Mouse (Mus musculus): ENCODE data around the gene Tdp2. TPM values are rescaled to one million over a fixed set of nuclear protein-coding genes. Genes with fewer than 3 reads are reported as not detected.

Gene Tdp2
- polyA plus RNA-seq (2015; fragmentation: Nextera tagmentation; extraction: Ambion mirVana) = 48.0 and 49.4 TPM in 2 replicates

GRCm38 (mm10) chr13:24831353-24832130 is at the start of gene Tdp2, which contains the start of gene Acot13:
Tdp2 (plus strand) TSS chr13:24831679.
Acot13 (minus strand) TSS chr13:24831540.
- H3K9me3 ChIP-seq (replicated peaks) = no peaks in the 10 kb centered on the region
- under 1% methylated on average over 90 of the region's 90 CpGs for WGBS
- ATAC-seq (ENCODE audit: insufficient number of reproducible peaks, low FRiP score, low TSS enrichment, low read depth) = peak; percentile 96

GRCm38 (mm10) chr13:24781916-24782315 is 49.6 kb upstream of the Tdp2 start:
- no peak for ATAC-seq (ENCODE audit: insufficient number of reproducible peaks, low FRiP score, low TSS enrichment, low read depth)
- no peaks in the 10 kb centered on the region for H3K4me1 ChIP-seq

More at GRCm38 (mm10) chr13:24831353-24832130, at the start of gene Tdp2, which contains the start of gene Acot13:
- peak within 1 kb of the TSS; percentile 69 for H3K4me2 ChIP-seq (replicated peaks)
- peaks cover 22% of the 10 kb centered on the region for H3K4me1 ChIP-seq
- no peaks in the 10 kb centered on the region for H3K27me3 ChIP-seq
- peak within 1 kb of the TSS; percentile 92 for H3K4me3 ChIP-seq (replicated peaks)
- H3K27ac ChIP-seq (replicated peaks) = peak within 1 kb of the TSS; percentile 92
- peak within 1 kb of the TSS; percentile 85 for H3K9ac ChIP-seq
- H3K36me3 ChIP-seq = 0 out of 2 replicates have a peak, but pooled peaks cover 5% of the 10 kb centered on the region

GRCm38 (mm10) chr13:24786014-24786490 is 45.4 kb upstream of the Tdp2 start:
- H3K4me3 ChIP-seq (replicated peaks) = no peak overlapping the region
- no peak overlapping the region for H3K9ac ChIP-seq
- no peaks in the 10 kb centered on the region for H3K9me3 ChIP-seq (replicated peaks)
- H3K36me3 ChIP-seq = no peaks in the 10 kb centered on the region
- H3K4me1 ChIP-seq = no peaks in the 10 kb centered on the region
- ATAC-seq (ENCODE audit: insufficient number of reproducible peaks, low FRiP score, low TSS enrichment, low read depth) = no peak
- H3K27me3 ChIP-seq = no peaks in the 10 kb centered on the region
- WGBS = 54% methylated on average over 11 of the region's 11 CpGs
- H3K4me2 ChIP-seq (replicated peaks) = no peak overlapping the region
- H3K27ac ChIP-seq (replicated peaks) = no peak overlapping the region

More at GRCm38 (mm10) chr13:24781916-24782315, 49.6 kb upstream of the Tdp2 start:
- Histone ChIP-seq H3K36me3 (no peaks in the 10 kb centered on the region), H3K4me3 (replicated peaks) (no peak overlapping the region), H3K9ac (no peak overlapping the region), H3K4me2 (replicated peaks) (no peak overlapping the region), H3K27ac (replicated peaks) (no peak overlapping the region), H3K9me3 (replicated peaks) (no peaks in the 10 kb centered on the region), H3K27me3 (no peaks in the 10 kb centered on the region)
- whole genome bisulfite sequencing = 61% methylated on average over 5 of the region's 5 CpGs

GRCm38 (mm10) chr13:24787477-24787876 is 44.0 kb upstream of the Tdp2 start:
- Histone ChIP-seq H3K4me3 (replicated peaks) (no peak overlapping the region), H3K4me2 (replicated peaks) (no peak overlapping the region), H3K9me3 (replicated peaks) (no peaks in the 10 kb centered on the region), H3K36me3 (no peaks in the 10 kb centered on the region), H3K4me1 (no peaks in the 10 kb centered on the region), H3K27me3 (no peaks in the 10 kb centered on the region), H3K9ac (no peak overlapping the region), H3K27ac (replicated peaks) (no peak overlapping the region)
- 82% methylated on average over 5 of the region's 5 CpGs for WGBS
- ATAC-seq (ENCODE audit: insufficient number of reproducible peaks, low FRiP score, low TSS enrichment, low read depth) = no peak

- H3K27me3 ChIP-seq = no peaks in the 10 kb centered on the region
- H3K4me1 ChIP-seq = no peaks in the 10 kb centered on the region
- H3K4me2 ChIP-seq (replicated peaks) = no peak overlapping the region
- H3K36me3 ChIP-seq = no peaks in the 10 kb centered on the region
- no peak overlapping the region for H3K9ac ChIP-seq
- no peak overlapping the region for H3K4me3 ChIP-seq (replicated peaks)
- H3K9me3 ChIP-seq (replicated peaks) = no peaks in the 10 kb centered on the region
- no peak for ATAC-seq (ENCODE audit: insufficient number of reproducible peaks, low FRiP score, low TSS enrichment, low read depth)
- 59% methylated on average over 2 of the region's 2 CpGs for WGBS
- no peak overlapping the region for H3K27ac ChIP-seq (replicated peaks)
Observed at GRCm38 (mm10) chr13:24791349-24791748, 40.1 kb upstream of the Tdp2 start.

- no peak overlapping the region for H3K4me3 ChIP-seq (replicated peaks)
- H3K36me3 ChIP-seq = no peaks in the 10 kb centered on the region
- H3K9me3 ChIP-seq (replicated peaks) = no peaks in the 10 kb centered on the region
- H3K27ac ChIP-seq (replicated peaks) = no peak overlapping the region
- no peak overlapping the region for H3K4me2 ChIP-seq (replicated peaks)
- no peaks in the 10 kb centered on the region for H3K27me3 ChIP-seq
- no peak overlapping the region for H3K9ac ChIP-seq
- 86% methylated on average over 9 of the region's 9 CpGs for WGBS
- no peak for ATAC-seq (ENCODE audit: insufficient number of reproducible peaks, low FRiP score, low TSS enrichment, low read depth)
- H3K4me1 ChIP-seq = no peaks in the 10 kb centered on the region
Observed at GRCm38 (mm10) chr13:24792411-24793045, 39.0 kb upstream of the Tdp2 start.

- Histone ChIP-seq H3K27ac (replicated peaks) (no peak overlapping the region), H3K4me1 (peaks cover 15% of the 10 kb centered on the region; the same call in 1 of the 2 replicates), H3K36me3 (no peaks in the 10 kb centered on the region), H3K27me3 (no peaks in the 10 kb centered on the region), H3K4me3 (replicated peaks) (no peak overlapping the region), H3K9ac (no peak overlapping the region), H3K9me3 (replicated peaks) (no peaks in the 10 kb centered on the region), H3K4me2 (replicated peaks) (no peak overlapping the region)
- 95% methylated on average over 4 of the region's 4 CpGs for WGBS
- no peak for ATAC-seq (ENCODE audit: insufficient number of reproducible peaks, low FRiP score, low TSS enrichment, low read depth)
Observed at GRCm38 (mm10) chr13:24798686-24799085, 32.8 kb upstream of the Tdp2 start.

- Histone ChIP-seq H3K27me3 (no peaks in the 10 kb centered on the region), H3K27ac (replicated peaks) (no peak overlapping the region), H3K4me2 (replicated peaks) (peak overlapping the region; percentile 65)
Observed at GRCm38 (mm10) chr13:24799378-24799777, 32.1 kb upstream of the Tdp2 start.

GRCm38 (mm10) chr13:24799925-24800673 is 31.4 kb upstream of the Tdp2 start:
- Histone ChIP-seq H3K27me3 (no peaks in the 10 kb centered on the region), H3K4me1 (peaks cover 18% of the 10 kb centered on the region; the same call in 1 of the 2 replicates), H3K9me3 (replicated peaks) (no peaks in the 10 kb centered on the region), H3K4me2 (replicated peaks) (peak overlapping the region; percentile 65), H3K27ac (replicated peaks) (peak overlapping the region; percentile 100), H3K36me3 (no peaks in the 10 kb centered on the region), H3K9ac (peak overlapping the region; percentile 10), H3K4me3 (replicated peaks) (peak overlapping the region; percentile 97)
- ATAC-seq (ENCODE audit: insufficient number of reproducible peaks, low FRiP score, low TSS enrichment, low read depth) = peak; percentile 39
- WGBS = under 1% methylated on average over 31 of the region's 31 CpGs

More at GRCm38 (mm10) chr13:24799378-24799777, 32.1 kb upstream of the Tdp2 start:
- Histone ChIP-seq H3K36me3 (no peaks in the 10 kb centered on the region), H3K4me3 (replicated peaks) (peak overlapping the region; percentile 97), H3K9ac (no peak overlapping the region; the same call in 1 of the 2 replicates), H3K4me1 (peaks cover 15% of the 10 kb centered on the region; the same call in 1 of the 2 replicates), H3K9me3 (replicated peaks) (no peaks in the 10 kb centered on the region)
- no peak for ATAC-seq (ENCODE audit: insufficient number of reproducible peaks, low FRiP score, low TSS enrichment, low read depth)
- WGBS = 56% methylated on average over 5 of the region's 5 CpGs

- peaks cover 18% of the 10 kb centered on the region; the same call in 1 of the 2 replicates for H3K4me1 ChIP-seq
- H3K36me3 ChIP-seq = peaks cover 5% of the 10 kb centered on the region; the same call in 1 of the 2 replicates
- H3K9me3 ChIP-seq (replicated peaks) = no peaks in the 10 kb centered on the region
- H3K27ac ChIP-seq (replicated peaks) = peak overlapping the region; percentile 100
- WGBS = under 1% methylated on average over 42 of the region's 42 CpGs
- peak overlapping the region; percentile 97 for H3K4me3 ChIP-seq (replicated peaks)
- H3K27me3 ChIP-seq = no peaks in the 10 kb centered on the region
- ATAC-seq (ENCODE audit: insufficient number of reproducible peaks, low FRiP score, low TSS enrichment, low read depth) = peak; percentile 99
- H3K4me2 ChIP-seq (replicated peaks) = peak overlapping the region; percentile 65
- H3K9ac ChIP-seq = peak overlapping the region; percentile 99
Observed at GRCm38 (mm10) chr13:24800674-24801307, 30.7 kb upstream of the Tdp2 start.

All from embryonic facial prominence, embryonic 15.5 days (tissue).